Mouse (Mus musculus) thymus, adult 2 months (tissue): ENCODE measurements around the gene Fgfr2. TPM values are rescaled to one million over a fixed set of nuclear protein-coding genes. Genes with fewer than 3 reads are reported as not detected.
A peak's percentile ranks its signal among the peaks of the same experiment; 100 is the strongest.

Experiments
- DNase-seq: peaks from one replicate; pipeline ENCODE4 v3.0.0; 2021
- H3K27ac ChIP-seq: fragments of 200-500 bp; 2 replicates; pipeline ENCODE4 v1.5.1; 2012; ENCODE audit warnings: low read length, control low read depth; ENCODE audit not compliant: control insufficient read depth, insufficient read depth
- H3K27me3 ChIP-seq: fragments of 200-500 bp; 2 replicates; pipeline ENCODE4 v1.6.1; 2012; ENCODE audit warnings: mild to moderate bottlenecking, low read length, moderate library complexity, mixed read lengths; ENCODE audit not compliant: control insufficient read depth, insufficient read depth
- H3K36me3 ChIP-seq: fragments of 200-500 bp; 2 replicates; pipeline ENCODE4 v1.6.1; 2012; ENCODE audit warnings: mild to moderate bottlenecking, low read length, moderate library complexity; ENCODE audit not compliant: control insufficient read depth, insufficient read depth
- H3K4me1 ChIP-seq: fragments of 200-500 bp; replicated peaks from 2 replicates; pipeline ENCODE4 v1.6.1; 2012; ENCODE audit warnings: low read length; ENCODE audit not compliant: control insufficient read depth, insufficient read depth
- H3K4me3 ChIP-seq: fragments of 200-500 bp; 2 replicates; pipeline ENCODE4 v1.5.1; 2012; ENCODE audit warnings: mild to moderate bottlenecking, low read length, control low read depth, moderate library complexity; ENCODE audit not compliant: control insufficient read depth, insufficient read depth
- CTCF ChIP-seq: fragments of 200-500 bp; IDR thresholded peaks from 2 replicates; pipeline ENCODE4 v1.5.1; 2012; ENCODE audit warnings: mild to moderate bottlenecking, control low read depth, low read length, moderate library complexity, borderline replicate concordance; ENCODE audit not compliant: control insufficient read depth, poor library complexity, insufficient read depth; ENCODE audit errors: extremely low read depth
- POLR2A ChIP-seq: fragments of 200-500 bp; IDR thresholded peaks from 2 replicates; pipeline ENCODE4 v1.6.1; 2012; ENCODE audit warnings: mild to moderate bottlenecking, low read length, control low read depth, moderate library complexity; ENCODE audit not compliant: control insufficient read depth, poor library complexity, insufficient read depth; ENCODE audit errors: extremely low read depth
- WGBS: fragments of 180-500 bp; shearing (Covaris S2); methylation state at CpG from one replicate; pipeline ENCODE4 v1.1.7; 2018; 5-methylcytosine and 5-hydroxymethylcytosine counted together
- polyA plus RNA-seq: library from polyadenylated mRNA; depleted of rRNA; stranded (reverse); fragments of >200 nt; gene quantifications from 2 replicates; pipeline ENCODE4 v1.2.3, GENCODE M21; 2012

Fgfr2 gene
- polyA plus RNA-seq, 1 experiment = 12.1 TPM

DNA sequence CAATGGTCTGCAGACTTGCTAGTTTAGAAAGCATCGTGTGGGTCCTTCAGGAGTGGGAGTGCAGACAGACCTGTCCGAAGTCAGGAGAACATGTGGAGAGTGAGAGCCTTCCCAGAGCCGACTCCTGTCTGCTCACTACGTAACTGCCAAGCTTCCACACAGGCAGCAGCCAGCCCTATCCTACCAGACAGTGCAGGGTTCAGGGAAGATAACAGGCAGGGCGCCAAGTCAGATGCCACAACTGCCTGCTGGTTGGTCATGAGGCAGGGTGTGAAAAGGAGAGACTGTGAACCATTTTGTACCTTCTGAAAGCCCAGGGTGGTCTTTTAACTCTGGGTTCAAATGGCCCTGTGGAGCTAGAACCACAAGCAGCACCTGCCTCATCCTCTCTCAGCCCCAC, 553.1 kb downstream of the Fgfr2 start:
- no peaks in the 10 kb centered on the region for H3K27me3 ChIP-seq
- H3K4me3 ChIP-seq = no peak overlapping the region
- peaks cover 3% of the 10 kb centered on the region; the same call in 1 of the 2 replicates for H3K36me3 ChIP-seq
- 90% methylated on average over 5 of the region's 5 CpGs for WGBS
- DNase-seq = no peak
- TF ChIP-seq CTCF (no peak), POLR2A (no peak)
- H3K27ac ChIP-seq = no peak overlapping the region
- H3K4me1 ChIP-seq = peaks cover 3% of the 10 kb centered on the region

DNA sequence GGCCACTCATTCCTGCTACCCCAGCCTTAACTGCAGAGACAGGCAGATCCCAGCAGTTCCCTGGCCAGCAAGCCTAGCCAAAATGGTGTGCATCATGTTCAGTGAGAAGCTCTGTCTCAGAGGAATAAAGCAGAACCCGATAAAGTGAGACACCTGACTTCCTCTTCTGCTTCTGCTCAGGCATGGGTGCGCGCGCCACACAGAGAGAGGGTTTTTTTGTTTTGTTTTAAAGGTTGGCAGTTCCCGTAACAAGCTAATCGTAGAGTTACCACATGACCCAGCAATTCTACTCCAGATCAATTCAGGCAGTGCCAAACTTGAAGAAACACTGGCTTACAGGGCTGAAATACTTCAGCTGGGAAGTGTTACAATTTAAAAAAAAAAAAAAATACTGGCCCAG, 554.3 kb downstream of the Fgfr2 start:
- TF ChIP-seq POLR2A (no peak), CTCF (no peak)
- Histone ChIP-seq H3K27me3 (no peaks in the 10 kb centered on the region), H3K27ac (peak overlapping the region; percentile 19; the same call in 1 of the 2 replicates), H3K36me3 (peaks cover 13% of the 10 kb centered on the region), H3K4me3 (no peak overlapping the region), H3K4me1 (peaks cover 3% of the 10 kb centered on the region)
- WGBS = 32% methylated on average over 6 of the region's 6 CpGs
- DNase-seq = peak; percentile 51

DNA sequence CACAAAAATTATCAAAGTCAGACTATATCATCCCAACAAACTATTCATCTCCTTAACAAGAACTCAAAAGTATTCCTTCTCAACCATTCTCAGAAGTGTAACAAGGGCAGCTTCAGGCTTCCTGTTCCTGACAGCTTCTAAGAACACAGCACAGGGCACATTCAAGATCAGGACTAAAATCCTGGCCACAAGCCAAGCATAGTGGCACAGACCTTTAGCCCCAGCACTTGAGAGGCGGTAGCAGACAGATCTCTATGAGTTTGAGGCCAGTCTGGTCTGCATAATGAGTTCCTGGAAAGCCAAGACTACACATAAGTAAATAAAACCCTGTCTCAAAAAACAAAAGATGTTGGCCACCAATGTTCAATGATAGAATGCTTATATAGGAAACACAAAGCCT, 557.3 kb downstream of the Fgfr2 start:
- no peak overlapping the region for H3K4me3 ChIP-seq
- 65% methylated on average over 1 of the region's 1 CpGs for WGBS
- H3K27me3 ChIP-seq = no peaks in the 10 kb centered on the region
- H3K27ac ChIP-seq = no peak overlapping the region
- H3K4me1 ChIP-seq = peaks cover 3% of the 10 kb centered on the region
- H3K36me3 ChIP-seq = peaks cover 30% of the 10 kb centered on the region
- TF ChIP-seq CTCF (no peak), POLR2A (no peak)
- no peak for DNase-seq

DNA sequence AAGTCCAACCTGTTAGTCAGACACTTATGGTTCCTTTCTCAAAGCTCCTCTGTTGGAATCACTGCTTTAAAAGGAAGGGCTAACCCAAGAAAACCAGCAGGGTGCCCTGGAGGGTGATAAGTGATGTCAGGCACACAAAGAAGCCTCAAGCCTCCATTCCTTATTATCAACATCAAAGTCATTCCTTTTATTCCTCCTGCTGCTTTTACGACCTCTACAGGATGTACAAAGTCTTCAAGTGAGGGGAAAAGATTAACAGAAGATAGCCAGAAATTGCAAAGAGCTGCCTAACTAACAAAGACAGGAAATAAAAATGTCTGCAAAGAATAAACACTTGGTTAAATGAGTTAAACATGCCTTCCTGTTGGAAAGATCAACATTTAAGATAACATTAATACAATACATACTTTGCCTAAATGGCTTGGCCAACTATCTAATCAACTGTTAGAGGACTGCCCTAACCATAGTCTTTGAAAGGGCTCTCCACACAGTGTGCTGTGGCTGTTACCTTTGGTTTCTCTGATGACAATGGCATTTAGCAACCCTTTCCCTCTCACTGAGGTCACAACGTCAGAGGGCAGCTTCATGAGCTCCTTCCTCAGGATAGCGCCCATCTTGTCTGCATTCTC, 563.9 kb downstream of the Fgfr2 start:
- Histone ChIP-seq H3K4me3 (no peak overlapping the region), H3K27ac (no peak overlapping the region), H3K27me3 (no peaks in the 10 kb centered on the region), H3K36me3 (peaks cover 35% of the 10 kb centered on the region), H3K4me1 (peaks cover 3% of the 10 kb centered on the region; the same call in 1 of the 2 replicates)
- 81% methylated on average over 3 of the region's 3 CpGs for WGBS
- no peak for TF ChIP-seq CTCF
- DNase-seq = no peak

DNA sequence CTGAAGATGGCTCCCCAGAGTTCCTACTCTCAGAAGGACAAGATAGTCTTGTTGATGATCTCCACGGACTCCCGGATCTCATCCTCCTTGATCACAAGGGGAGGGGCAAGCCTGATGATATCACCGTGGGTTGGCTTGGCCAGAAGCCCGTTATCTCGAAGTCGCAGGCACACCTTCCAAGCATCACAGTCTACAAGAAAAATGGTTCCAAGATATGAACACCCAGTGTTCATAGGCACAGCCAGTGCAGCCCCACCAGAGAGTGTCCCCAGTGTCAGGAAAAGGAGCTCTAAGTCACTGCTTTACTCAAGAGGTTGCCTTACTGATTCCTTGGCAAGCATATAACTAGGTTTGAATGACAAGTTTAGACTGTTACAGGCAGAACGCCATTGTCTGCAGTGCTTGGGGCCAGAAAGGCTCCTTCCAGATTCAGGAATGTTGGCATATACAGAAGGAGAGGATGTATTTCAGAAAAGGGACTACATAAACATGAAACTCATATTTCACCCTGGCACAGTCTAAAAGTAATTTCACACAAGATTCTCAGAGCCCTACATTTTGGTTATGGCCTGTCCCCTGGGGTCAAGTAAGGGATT, 564.9 kb downstream of the Fgfr2 start:
- DNase-seq = no peak
- WGBS = 87% methylated on average over 7 of the region's 7 CpGs
- TF ChIP-seq POLR2A = no peak
- Histone ChIP-seq H3K4me1 (peaks cover 3% of the 10 kb centered on the region; the same call in 1 of the 2 replicates), H3K27ac (no peak overlapping the region), H3K27me3 (no peaks in the 10 kb centered on the region), H3K36me3 (peaks cover 27% of the 10 kb centered on the region), H3K4me3 (no peak overlapping the region)

DNA sequence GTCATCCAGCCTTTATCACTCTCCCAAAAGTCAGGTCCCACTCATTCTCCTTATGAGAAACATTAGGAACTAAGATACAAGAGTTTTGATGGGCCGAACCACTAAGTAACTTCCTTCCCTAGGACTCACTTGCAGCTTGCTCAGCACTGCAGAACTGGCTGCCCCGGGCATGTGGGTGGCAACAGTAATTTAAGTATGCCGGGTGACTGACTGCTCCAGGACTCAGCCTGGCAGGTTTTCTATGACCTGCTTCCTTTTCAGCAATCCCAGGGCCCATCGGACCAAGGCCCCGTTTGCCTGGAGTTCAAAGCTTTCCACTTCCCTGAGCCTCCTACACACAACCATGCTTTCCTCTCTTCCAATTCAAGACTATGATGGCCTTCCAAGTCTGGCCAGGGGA, 566.6 kb downstream of the Fgfr2 start:
- no peak for DNase-seq
- no peak overlapping the region for H3K27ac ChIP-seq
- peaks cover 13% of the 10 kb centered on the region for H3K36me3 ChIP-seq
- H3K27me3 ChIP-seq = no peaks in the 10 kb centered on the region
- H3K4me1 ChIP-seq = peaks cover 3% of the 10 kb centered on the region; the same call in 1 of the 2 replicates
- TF ChIP-seq POLR2A (no peak), CTCF (no peak)
- no peak overlapping the region for H3K4me3 ChIP-seq
- 93% methylated on average over 5 of the region's 5 CpGs for WGBS
